Mouse (Mus musculus) adrenal gland, postnatal 25 days (tissue): Measurements from ENCODE around the gene BC117090. TPM values are rescaled to one million over a fixed set of nuclear protein-coding genes. Genes with fewer than 3 reads are reported as not detected.
"Not testable (repeated sequence)": the region's sequence is repeated elsewhere in the genome, so short reads cannot be mapped to it uniquely, and the experiment has no call there.

Experiments used
- DNase-seq: peaks from one replicate; pipeline ENCODE4 v3.0.0; 2021; ENCODE audit warnings: mixed read lengths
- long read RNA-seq: library from polyadenylated mRNA; stranded (forward); transcript quantifications from one replicate; pipeline ENCODE4 v2.0.0, GENCODE M21; 2021
- total RNA-seq: library from RNA; stranded (reverse); gene quantifications from 2 replicates; pipeline ENCODE4 v1.2.3, GENCODE M21; 2021

BC117090 gene
- not detected in 2 replicates for total RNA-seq
- long read RNA-seq: 0 reads

- DNase-seq: no peak
Measured at GRCm38 (mm10) chr16:36334232-36334631, at the start of gene BC117090. BC117090 (minus strand) TSS chr16:36334332.

DNA sequence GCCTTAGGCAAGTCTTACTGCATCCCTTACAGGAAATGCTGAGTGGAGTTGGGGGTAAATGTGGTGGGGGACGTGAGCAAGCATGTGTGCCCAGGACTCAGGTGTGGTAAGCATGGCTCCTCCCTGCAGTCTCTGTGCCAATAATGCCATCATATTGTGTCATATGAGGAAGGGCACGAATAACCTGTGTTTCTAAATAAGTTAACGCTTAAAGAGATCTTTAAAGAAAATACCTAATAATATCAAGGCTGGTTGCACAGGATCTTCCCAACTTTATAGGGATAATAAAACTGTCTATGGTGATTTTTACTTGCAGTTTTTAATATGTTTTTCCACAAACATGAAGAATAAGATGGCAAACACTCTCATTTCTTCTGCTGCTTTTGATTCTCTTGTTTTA, 33.5 kb upstream of the BC117090 start, which contains the start of gene BC100530:
Gene BC100530, minus strand, starts transcription at position 101 of the 400 bp plus-strand sequence.
- not testable (repeated sequence) for DNase-seq

GRCm38 (mm10) chr16:36337171-36337570, 3.0 kb upstream of the BC117090 start:
- no peak for DNase-seq

GRCm38 (mm10) chr16:36319286-36319685, 14.8 kb downstream of the BC117090 start:
- no peak for DNase-seq

- DNase-seq: not testable (repeated sequence)
Measured at GRCm38 (mm10) chr16:36316111-36316510, 18.0 kb downstream of the BC117090 start.

DNA sequence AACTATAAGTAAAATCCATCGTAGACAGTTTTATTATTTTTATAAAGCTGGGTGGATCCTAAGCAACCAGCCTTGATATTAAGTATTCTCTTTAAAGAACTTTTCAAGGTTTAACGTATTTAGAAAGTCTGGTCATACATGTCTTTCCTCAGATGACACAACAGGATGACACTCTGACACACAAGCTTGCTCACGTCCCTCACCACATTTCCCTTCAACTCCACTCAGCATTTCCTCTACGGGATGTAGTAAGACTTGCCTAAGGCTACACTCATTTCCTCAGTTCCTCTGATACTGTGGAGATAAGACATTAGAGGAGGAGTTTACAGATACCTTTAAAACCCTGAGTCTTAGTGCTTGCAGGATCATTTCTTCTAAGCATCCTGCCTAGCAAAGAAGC, 26.5 kb downstream of the BC117090 start:
- DNase-seq: no peak

DNA sequence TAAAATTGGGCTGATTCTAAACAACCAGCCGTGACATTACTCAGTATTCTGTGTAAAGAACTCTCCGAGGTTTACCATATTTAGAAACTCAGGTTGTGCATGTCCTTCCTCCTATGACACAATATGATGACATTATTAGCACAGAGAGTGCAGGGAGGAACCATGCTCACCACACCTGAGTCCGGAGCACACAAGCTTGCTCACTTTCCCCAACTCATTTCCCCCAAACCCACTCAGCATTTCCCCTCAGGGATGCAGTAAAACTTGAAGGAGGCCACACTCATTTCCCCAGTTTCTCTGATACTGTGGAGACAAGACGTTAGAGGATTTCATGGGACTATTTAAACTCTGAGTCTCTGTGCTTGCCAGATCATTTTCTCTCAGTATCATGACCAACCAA, 45.0 kb downstream of the BC117090 start:
- no peak for DNase-seq

GRCm38 (mm10) chr16:36276796-36277195, 57.3 kb downstream of the BC117090 start, which contains the start of gene Stfa1:
Stfa1 (plus strand) TSS chr16:36276951.
- not testable (repeated sequence) for DNase-seq

Other genes starting within 250 kb of the BC117090 start
- not detected in 2 replicates for gene Csta1, start 203.1 kb downstream of the BC117090 start, total RNA-seq
- gene Stfa2l1, start 177.5 kb downstream of the BC117090 start, total RNA-seq: not detected in 2 replicates
- gene Gm5483, start 150.1 kb downstream of the BC117090 start, total RNA-seq: not detected in 2 replicates
- gene Gm5416, start 123.9 kb downstream of the BC117090 start, total RNA-seq: not detected in 2 replicates
- 1.1 TPM in 1 of 2 replicates, not detected in the other for gene 2010005H15Rik, start 112.9 kb downstream of the BC117090 start, total RNA-seq
- not detected in 2 replicates for gene Stfa1, start 57.4 kb downstream of the BC117090 start, total RNA-seq
- not detected in 2 replicates for gene BC100530, start 33.4 kb upstream of the BC117090 start, total RNA-seq
- gene Stfa2, start 74.1 kb upstream of the BC117090 start, total RNA-seq: not detected in 2 replicates
- gene Stfa3, start 121.1 kb upstream of the BC117090 start, total RNA-seq: not detected in 2 replicates
- not detected in 2 replicates for gene Casr, start 227.8 kb upstream of the BC117090 start, total RNA-seq